In the genomic region with DNA sequence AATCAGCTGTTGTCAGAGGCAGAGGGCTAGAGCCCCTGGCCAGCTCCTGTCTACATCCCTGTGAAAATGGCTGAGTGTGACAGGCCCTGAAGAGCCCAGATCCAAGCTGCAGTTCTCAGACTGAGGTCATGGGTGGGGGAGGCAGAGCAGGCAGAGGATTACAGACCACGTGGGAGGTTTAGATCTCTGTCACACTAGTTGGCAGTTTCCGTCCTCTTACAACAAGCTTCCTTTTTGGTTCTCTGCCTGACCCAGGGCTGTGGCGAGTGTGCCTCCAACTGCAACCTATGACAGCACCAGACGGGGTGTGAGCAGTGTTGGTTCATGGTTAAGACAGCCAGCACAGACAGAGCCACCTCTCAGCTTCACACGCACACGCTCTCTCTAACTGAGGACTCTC, we compare ENCODE assay signal across 8 mouse cellular contexts. TPM values are rescaled to one million over a fixed set of nuclear protein-coding genes. Genes with fewer than 3 reads are reported as not detected.
DNase-seq lines count a peak whose midpoint lies in the region; ATAC-seq and TF ChIP-seq lines count a peak whose summit lies in the region.

No protein-coding gene starts in this region.

- H3K4me3 ChIP-seq in liver, embryonic 16.5 days (ENCODE audit: low read depth, low read length): no peak overlapping the region
- H3K4me3 ChIP-seq in left cerebral cortex, adult 2 months: no peak overlapping the region

- peak; percentile 44; the same call in 1 of the 2 replicates for ATAC-seq in erythroblast, adult 5-6 weeks (replicated peaks; ENCODE audit: low FRiP score, poor library complexity, severe bottlenecking)
- peak; percentile 58 for ATAC-seq in liver, embryonic 16.5 days (ENCODE audit: low read depth)
- peak; percentile 80 for ATAC-seq in neutrophil, adult 5-6 weeks (ENCODE audit: extremely low read depth, insufficient number of reproducible peaks, low FRiP score, poor library complexity, severe bottlenecking)

- 33% methylated on average over 6 of the region's 6 CpGs for WGBS in liver, embryonic 16.5 days (ENCODE audit: insufficient replicate concordance)

- no peak overlapping the region for H3K4me2 ChIP-seq in liver, embryonic 16.5 days (ENCODE audit: low read depth, low read length)

- H3K9me3 ChIP-seq in liver, embryonic 16.5 days (replicated peaks; ENCODE audit: control insufficient read depth, low read length): no peaks in the 10 kb centered on the region

- intact Hi-C loops in heart, postnatal 25 days (cut with DNase I): no loop called here
- intact Hi-C loops in left cerebral cortex, postnatal 36 days (cut with DNase I): no loop called here
- intact Hi-C loops in left cerebral cortex, adult 2 months (cut with DNase I): no loop called here

- no peaks in the 10 kb centered on the region for H3K4me1 ChIP-seq in liver, embryonic 16.5 days (ENCODE audit: control insufficient read depth, low read depth, low read length)

- H3K27ac ChIP-seq in liver, embryonic 16.5 days (ENCODE audit: low read length): peak overlapping the region; percentile 37
- no peak overlapping the region for H3K27ac ChIP-seq in left cerebral cortex, adult 2 months

- H3K27me3 ChIP-seq in liver, embryonic 16.5 days (ENCODE audit: control insufficient read depth, insufficient read depth, low read depth, low read length): no peaks in the 10 kb centered on the region

- peak; percentile 6 for DNase-seq in ovary, postnatal 14 days (ENCODE audit: low spot score)
- DNase-seq in ovary, adult 18-20 months (ENCODE audit: low spot score): no peak
- peak; percentile 17 for DNase-seq in heart, postnatal 25 days (ENCODE audit: low spot score)
- no peak for DNase-seq in left cerebral cortex, postnatal 36 days (ENCODE audit: low spot score in 2 of 2)
- DNase-seq in left cerebral cortex, adult 2 months (ENCODE audit: extremely low spot score in 1 of 2, low spot score in 2 of 2): no peak

- no peak for TF ChIP-seq CTCF in left cerebral cortex, adult 2 months (IDR thresholded peaks at IDR 0.05)

- no peak overlapping the region for H3K9ac ChIP-seq in liver, embryonic 16.5 days (ENCODE audit: low read depth, low read length)

- no peaks in the 10 kb centered on the region for H3K36me3 ChIP-seq in liver, embryonic 16.5 days (ENCODE audit: control insufficient read depth, insufficient read depth)

RNA-seq across cellular contexts. Expression of gene A630001G21Rik, which starts 26.9 kb away (rescaled TPM):
- total RNA-seq in erythroblast, adult 5-6 weeks (2015; ENCODE audit: low replicate concordance): 11.0 and 14.2 TPM in 2 replicates
- 13.9 and 28.5 TPM in 2 replicates for total RNA-seq in erythroblast, adult 5-6 weeks (2017; ENCODE audit: low replicate concordance)
- under 1 TPM; 0.21 to 0.31 TPM for total RNA-seq in heart, postnatal 25 days (2021)
- polyA plus RNA-seq in liver, embryonic 16.5 days (2015; fragmentation: Nextera tagmentation; extraction: Ambion mirVana): 2.0 and 3.0 TPM in 2 replicates
- total RNA-seq in neutrophil, adult 5-6 weeks (2017): 130 and 158 TPM in 2 replicates
- 1 to 10 TPM in 1 of 2 experiments, under 1 TPM in 1; 0.17 to 1.2 TPM for total RNA-seq in left cerebral cortex, postnatal 36 days (2021)
- not detected for total RNA-seq in left cerebral cortex, adult 2 months (2021)

RNA-seq across cellular contexts. Expression of gene Cab39, which starts 41.7 kb away (rescaled TPM):
- total RNA-seq in erythroblast, adult 5-6 weeks (2015; ENCODE audit: low replicate concordance): 24.6 and 26.3 TPM in 2 replicates
- 36.0 and 48.6 TPM in 2 replicates for total RNA-seq in erythroblast, adult 5-6 weeks (2017; ENCODE audit: low replicate concordance)
- total RNA-seq in heart, postnatal 25 days (2021): 100 to 1,000 TPM; 107 to 112 TPM
- 10.1 and 11.2 TPM in 2 replicates for polyA plus RNA-seq in liver, embryonic 16.5 days (2015; fragmentation: Nextera tagmentation; extraction: Ambion mirVana)
- total RNA-seq in neutrophil, adult 5-6 weeks (2017): 176 and 179 TPM in 2 replicates
- 100 to 1,000 TPM; 150 to 163 TPM for total RNA-seq in left cerebral cortex, postnatal 36 days (2021)
- total RNA-seq in left cerebral cortex, adult 2 months (2021): 100 to 1,000 TPM; 149 to 175 TPM

Comparison
In these comparisons a context has a peak if more than half of its experiments do, and no peak if none do; other contexts are left out.
1. DNase-seq: peak in ovary, postnatal 14 days (single experiment) and heart, postnatal 25 days (single experiment); none in ovary, adult 18-20 months (single experiment), left cerebral cortex, postnatal 36 days (0 of 2) and left cerebral cortex, adult 2 months (0 of 2).
2. RNA of gene A630001G21Rik, which starts 26.9 kb away (total RNA-seq): 130 to 158 TPM in neutrophil, adult 5-6 weeks and 11.0 to 28.5 TPM in erythroblast, adult 5-6 weeks; 0.17 to 1.2 TPM in left cerebral cortex, postnatal 36 days, 0.21 to 0.31 TPM in heart, postnatal 25 days and not detected in left cerebral cortex, adult 2 months; every median in the first group is over 4 times any median in the second.
3. Peak in every context shown above with its lines, with median percentiles within 50 percentile points of each other: ATAC-seq.